Mouse (Mus musculus): ENCODE results near the gene Wdr75. TPM values are rescaled to one million over a fixed set of nuclear protein-coding genes. Genes with fewer than 3 reads are reported as not detected.

The Wdr75 gene
- 51.6 and 53.8 TPM in 2 replicates for polyA plus RNA-seq (2014; fragmentation: Nextera tagmentation; extraction: Ambion mirVana)

GRCm38 (mm10) chr1:45794969-45795908 is at the start of gene Wdr75:
Gene Wdr75, plus strand, starts transcription at chr1:45795166.
- peak within 1 kb of the TSS; percentile 86 for H3K4me3 ChIP-seq (replicated peaks; ENCODE audit: low read length)
- DNase-seq (ENCODE audit: low spot score), result peak; percentile 98
- H3K9me3 ChIP-seq (ENCODE audit: control insufficient read depth, low read length), result no peaks in the 10 kb centered on the region
- H3K27ac ChIP-seq, result peak within 1 kb of the TSS; percentile 96
- H3K36me3 ChIP-seq (replicated peaks; ENCODE audit: control insufficient read depth, insufficient read depth), result peaks cover 13% of the 10 kb centered on the region
- ATAC-seq (ENCODE audit: low FRiP score), result peak; percentile 100
- under 1% methylated on average over 69 of the region's 70 CpGs for WGBS
- H3K4me1 ChIP-seq (replicated peaks; ENCODE audit: control insufficient read depth, insufficient read depth, low read length), result peaks cover 14% of the 10 kb centered on the region
- peak within 1 kb of the TSS; percentile 70 for H3K4me2 ChIP-seq (replicated peaks)
- no peaks in the 10 kb centered on the region for H3K27me3 ChIP-seq (ENCODE audit: control insufficient read depth, insufficient read depth, low read length)
- H3K9ac ChIP-seq, result peak within 1 kb of the TSS; percentile 85

DNA sequence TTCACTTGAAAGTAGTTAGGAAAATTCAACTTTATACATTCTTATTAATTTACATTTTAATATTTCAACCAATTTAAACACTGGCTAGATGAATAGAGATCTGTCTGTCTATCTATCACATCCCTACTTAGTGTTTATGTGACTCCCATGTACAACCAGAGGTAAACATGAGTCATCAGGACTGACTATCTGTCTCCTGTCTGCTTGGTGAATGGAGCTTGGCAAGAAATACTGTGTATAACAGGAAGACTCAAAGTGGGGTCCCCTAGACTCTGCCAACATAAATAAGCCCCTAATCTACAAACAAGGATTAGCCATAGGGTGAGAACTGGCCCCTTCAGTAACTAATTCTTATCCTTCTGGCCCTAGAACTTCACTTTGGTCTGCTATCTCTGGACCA is 39.1 kb upstream of the Wdr75 start:
- no peaks in the 10 kb centered on the region for H3K9me3 ChIP-seq (ENCODE audit: control insufficient read depth, low read length)
- no peak overlapping the region for H3K4me3 ChIP-seq (replicated peaks; ENCODE audit: low read length)
- H3K4me1 ChIP-seq (replicated peaks; ENCODE audit: control insufficient read depth, insufficient read depth, low read length), result no peaks in the 10 kb centered on the region
- ATAC-seq (ENCODE audit: low FRiP score), result no peak
- H3K9ac ChIP-seq, result no peak overlapping the region
- no peaks in the 10 kb centered on the region for H3K36me3 ChIP-seq (replicated peaks; ENCODE audit: control insufficient read depth, insufficient read depth)
- H3K4me2 ChIP-seq (replicated peaks), result no peak overlapping the region
- H3K27ac ChIP-seq, result no peak overlapping the region
- DNase-seq (ENCODE audit: low spot score), result no peak
- no peaks in the 10 kb centered on the region for H3K27me3 ChIP-seq (ENCODE audit: control insufficient read depth, insufficient read depth, low read length)

- Histone ChIP-seq H3K27ac (no peak overlapping the region), H3K36me3 (replicated peaks; ENCODE audit: control insufficient read depth, insufficient read depth) (no peaks in the 10 kb centered on the region), H3K4me2 (replicated peaks) (no peak overlapping the region), H3K27me3 (ENCODE audit: control insufficient read depth, insufficient read depth, low read length) (no peaks in the 10 kb centered on the region), H3K4me1 (replicated peaks; ENCODE audit: control insufficient read depth, insufficient read depth, low read length) (no peaks in the 10 kb centered on the region), H3K9me3 (ENCODE audit: control insufficient read depth, low read length) (no peaks in the 10 kb centered on the region), H3K9ac (no peak overlapping the region), H3K4me3 (replicated peaks; ENCODE audit: low read length) (no peak overlapping the region)
- no peak for DNase-seq (ENCODE audit: low spot score)
- no peak for ATAC-seq (ENCODE audit: low FRiP score)
Observed at GRCm38 (mm10) chr1:45756707-45757106, 38.3 kb upstream of the Wdr75 start.

DNA sequence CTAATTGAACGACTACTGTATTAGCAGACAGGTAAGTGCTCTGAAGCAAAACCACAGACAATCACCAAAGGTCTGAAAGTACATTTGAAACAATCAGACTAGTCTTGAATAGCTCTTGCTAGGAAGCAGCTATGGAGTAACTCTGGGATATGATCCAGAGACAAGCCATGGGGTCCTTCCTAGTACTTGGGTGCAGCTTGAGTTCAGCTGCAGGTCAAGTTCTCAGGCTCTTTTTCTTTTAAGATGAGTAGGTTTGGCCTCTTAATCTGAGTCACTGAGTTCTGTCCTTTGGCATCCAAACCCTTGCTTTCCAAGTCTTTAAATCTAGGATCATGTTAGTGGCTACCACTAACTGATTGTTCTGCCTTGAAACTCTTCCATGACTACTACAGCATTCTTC is 37.0 kb upstream of the Wdr75 start:
- ATAC-seq (ENCODE audit: low FRiP score), result no peak
- 71% methylated on average over 1 of the region's 1 CpGs for WGBS
- H3K4me3 ChIP-seq (replicated peaks; ENCODE audit: low read length), result no peak overlapping the region
- H3K4me2 ChIP-seq (replicated peaks), result no peak overlapping the region
- H3K27ac ChIP-seq, result no peak overlapping the region
- no peaks in the 10 kb centered on the region for H3K36me3 ChIP-seq (replicated peaks; ENCODE audit: control insufficient read depth, insufficient read depth)
- H3K4me1 ChIP-seq (replicated peaks; ENCODE audit: control insufficient read depth, insufficient read depth, low read length), result no peaks in the 10 kb centered on the region
- H3K9ac ChIP-seq, result no peak overlapping the region
- DNase-seq (ENCODE audit: low spot score), result no peak
- no peaks in the 10 kb centered on the region for H3K9me3 ChIP-seq (ENCODE audit: control insufficient read depth, low read length)
- H3K27me3 ChIP-seq (ENCODE audit: control insufficient read depth, insufficient read depth, low read length), result no peaks in the 10 kb centered on the region

DNA sequence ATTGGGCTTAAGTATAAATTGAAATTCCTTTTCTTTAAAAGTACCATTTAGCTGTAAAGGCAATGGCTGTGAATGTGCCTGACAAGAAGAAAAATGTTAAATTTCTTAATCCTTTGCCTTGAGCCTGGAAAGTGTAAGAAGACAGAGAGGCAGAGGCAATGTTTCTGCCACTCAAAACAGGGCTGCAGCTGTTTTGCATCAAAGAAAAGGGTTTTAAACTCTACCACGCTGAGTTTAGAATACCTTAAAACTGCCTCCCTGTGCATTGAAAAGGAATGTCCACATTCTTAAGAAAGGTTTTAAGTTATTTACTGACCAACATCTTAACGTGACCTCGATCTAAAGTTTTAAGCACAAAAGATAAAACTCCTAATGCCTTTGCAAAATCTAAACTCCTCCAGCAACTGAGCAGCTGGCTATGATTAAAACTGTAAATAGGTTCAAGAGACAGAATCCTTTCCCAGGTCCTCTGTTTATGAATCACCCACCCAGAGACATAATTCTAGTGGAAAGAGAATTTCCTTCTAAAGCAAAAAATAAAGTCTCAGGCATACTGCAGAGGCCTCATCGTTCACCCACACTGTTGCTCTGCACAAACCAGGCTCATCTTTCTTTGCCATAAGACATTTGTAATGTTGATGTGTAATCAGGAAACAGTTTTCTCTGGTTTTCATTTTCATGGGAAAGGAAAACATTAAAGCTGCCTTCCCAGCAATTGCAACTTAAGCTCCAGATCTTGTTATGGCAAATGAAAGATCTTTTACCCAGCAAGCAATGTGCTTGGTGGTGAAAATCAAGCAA is 34.1 kb upstream of the Wdr75 start:
- Histone ChIP-seq H3K9me3 (ENCODE audit: control insufficient read depth, low read length) (no peaks in the 10 kb centered on the region), H3K27ac (no peak overlapping the region), H3K4me2 (replicated peaks) (no peak overlapping the region), H3K4me3 (replicated peaks; ENCODE audit: low read length) (no peak overlapping the region), H3K9ac (no peak overlapping the region), H3K4me1 (replicated peaks; ENCODE audit: control insufficient read depth, insufficient read depth, low read length) (no peaks in the 10 kb centered on the region), H3K36me3 (replicated peaks; ENCODE audit: control insufficient read depth, insufficient read depth) (no peaks in the 10 kb centered on the region), H3K27me3 (ENCODE audit: control insufficient read depth, insufficient read depth, low read length) (no peaks in the 10 kb centered on the region)
- DNase-seq (ENCODE audit: low spot score), result no peak
- 63% methylated on average over 4 of the region's 4 CpGs for WGBS
- ATAC-seq (ENCODE audit: low FRiP score), result no peak

GRCm38 (mm10) chr1:45761468-45761795 is 33.5 kb upstream of the Wdr75 start:
- no peaks in the 10 kb centered on the region for H3K36me3 ChIP-seq (replicated peaks; ENCODE audit: control insufficient read depth, insufficient read depth)
- 81% methylated on average over 1 of the region's 1 CpGs for WGBS

GRCm38 (mm10) chr1:45765678-45766077 is 29.3 kb upstream of the Wdr75 start:
- no peak overlapping the region for H3K4me3 ChIP-seq (replicated peaks; ENCODE audit: low read length)
- H3K9me3 ChIP-seq (ENCODE audit: control insufficient read depth, low read length), result no peaks in the 10 kb centered on the region
- DNase-seq (ENCODE audit: low spot score), result no peak
- 68% methylated on average over 4 of the region's 4 CpGs for WGBS
- H3K27me3 ChIP-seq (ENCODE audit: control insufficient read depth, insufficient read depth, low read length), result no peaks in the 10 kb centered on the region
- H3K4me2 ChIP-seq (replicated peaks), result no peak overlapping the region
- H3K4me1 ChIP-seq (replicated peaks; ENCODE audit: control insufficient read depth, insufficient read depth, low read length), result no peaks in the 10 kb centered on the region
- ATAC-seq (ENCODE audit: low FRiP score), result no peak
- H3K27ac ChIP-seq, result no peak overlapping the region
- H3K9ac ChIP-seq, result no peak overlapping the region
- H3K36me3 ChIP-seq (replicated peaks; ENCODE audit: control insufficient read depth, insufficient read depth), result no peaks in the 10 kb centered on the region

More at GRCm38 (mm10) chr1:45761468-45761795, 33.5 kb upstream of the Wdr75 start:
- Histone ChIP-seq H3K27me3 (ENCODE audit: control insufficient read depth, insufficient read depth, low read length) (no peaks in the 10 kb centered on the region), H3K4me2 (replicated peaks) (no peak overlapping the region), H3K4me1 (replicated peaks; ENCODE audit: control insufficient read depth, insufficient read depth, low read length) (no peaks in the 10 kb centered on the region), H3K9me3 (ENCODE audit: control insufficient read depth, low read length) (no peaks in the 10 kb centered on the region), H3K4me3 (replicated peaks; ENCODE audit: low read length) (no peak overlapping the region), H3K27ac (no peak overlapping the region), H3K9ac (no peak overlapping the region)
- DNase-seq (ENCODE audit: low spot score) (no peak), ATAC-seq (ENCODE audit: low FRiP score) (no peak)

DNA sequence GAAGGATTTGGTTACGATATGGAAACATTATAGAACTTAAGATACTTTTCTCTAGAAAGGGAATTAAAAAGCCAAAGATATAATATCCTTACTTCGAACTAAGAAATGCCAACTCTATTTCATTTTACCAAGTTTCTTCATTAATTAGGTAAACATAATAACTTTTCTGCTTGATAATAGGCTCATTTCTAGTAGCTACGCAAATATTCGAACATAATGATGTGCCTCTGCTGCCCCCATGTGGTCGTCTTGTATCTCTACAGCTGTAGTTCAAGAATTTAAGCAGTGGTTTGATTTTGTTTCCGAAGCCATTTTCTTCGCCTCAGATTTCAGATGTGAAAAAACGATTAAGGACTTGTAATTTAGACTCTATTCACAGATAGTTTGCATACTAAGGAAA is 28.8 kb upstream of the Wdr75 start:
- 30% methylated on average over 8 of the region's 8 CpGs for WGBS
- Histone ChIP-seq H3K9ac (no peak overlapping the region), H3K27ac (no peak overlapping the region), H3K36me3 (replicated peaks; ENCODE audit: control insufficient read depth, insufficient read depth) (no peaks in the 10 kb centered on the region), H3K4me1 (replicated peaks; ENCODE audit: control insufficient read depth, insufficient read depth, low read length) (no peaks in the 10 kb centered on the region), H3K9me3 (ENCODE audit: control insufficient read depth, low read length) (no peaks in the 10 kb centered on the region), H3K4me3 (replicated peaks; ENCODE audit: low read length) (no peak overlapping the region), H3K4me2 (replicated peaks) (no peak overlapping the region), H3K27me3 (ENCODE audit: control insufficient read depth, insufficient read depth, low read length) (no peaks in the 10 kb centered on the region)
- no peak for ATAC-seq (ENCODE audit: low FRiP score)
- peak; percentile 90 for DNase-seq (ENCODE audit: low spot score)

DNA sequence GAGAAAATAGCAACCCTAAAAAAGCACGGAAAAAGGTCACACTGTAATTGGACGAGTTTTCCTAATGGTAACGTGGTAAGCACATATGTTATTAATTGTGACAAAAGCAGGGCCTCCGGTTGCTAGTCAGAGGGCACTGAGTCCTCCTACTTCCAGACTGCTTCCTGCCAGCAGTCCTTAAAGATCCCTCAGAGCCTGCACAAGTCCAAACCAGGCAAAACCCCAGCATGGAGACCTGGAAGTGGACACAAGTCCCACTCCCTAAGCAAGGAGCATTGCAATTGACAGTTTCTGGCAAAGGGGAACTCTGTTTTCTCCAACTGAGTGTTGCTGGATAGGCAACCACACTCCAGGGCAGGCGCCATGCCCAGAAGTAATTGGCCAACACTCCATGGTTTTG is 27.4 kb upstream of the Wdr75 start:
- 68% methylated on average over 5 of the region's 5 CpGs for WGBS
- DNase-seq (ENCODE audit: low spot score) (no peak), ATAC-seq (ENCODE audit: low FRiP score) (no peak)
- Histone ChIP-seq H3K9me3 (ENCODE audit: control insufficient read depth, low read length) (no peaks in the 10 kb centered on the region), H3K36me3 (replicated peaks; ENCODE audit: control insufficient read depth, insufficient read depth) (no peaks in the 10 kb centered on the region), H3K27ac (no peak overlapping the region), H3K4me2 (replicated peaks) (no peak overlapping the region), H3K9ac (no peak overlapping the region), H3K4me3 (replicated peaks; ENCODE audit: low read length) (no peak overlapping the region), H3K27me3 (ENCODE audit: control insufficient read depth, insufficient read depth, low read length) (no peaks in the 10 kb centered on the region), H3K4me1 (replicated peaks; ENCODE audit: control insufficient read depth, insufficient read depth, low read length) (no peaks in the 10 kb centered on the region)

All from hindbrain, embryonic 14.5 days (tissue).